Mouse (Mus musculus) CH12.LX (cell line): ENCODE measurements at regions not wholly inside any gene's neighbourhood (a gene's known extent, or its start where the extent isn't known, plus 50 kb on each side); places are given as distances from the start of the nearest gene placed in this dataset.

ENCODE experiments used
- DNase-seq: peaks from one replicate; pipeline ENCODE4 v3.0.0-alpha.2; 2013; ENCODE audit errors: extremely low read depth
- H3K27ac ChIP-seq: 2 replicates; pipeline ENCODE4 v1.5.1; 2012; ENCODE audit warnings: low read depth, mild to moderate bottlenecking, control low read depth, moderate library complexity; ENCODE audit not compliant: insufficient read depth
- H3K27me3 ChIP-seq: replicated peaks from 2 replicates; pipeline ENCODE3; 2012; ENCODE audit warnings: inconsistent platforms
- H3K36me3 ChIP-seq, 2 experiments: replicated peaks in 1 of 2; 2 replicates each; pipeline versions ENCODE3 to v1.6.1; 2012; ENCODE audit warnings: inconsistent platforms in 1 of 2, low read length in 1 of 2, mild to moderate bottlenecking in 1 of 2, mixed read lengths in 1 of 2, moderate library complexity in 1 of 2; ENCODE audit not compliant: control insufficient read depth in 1 of 2, insufficient read depth in 1 of 2
- H3K4me1 ChIP-seq, 2 experiments: 2 replicates each; pipeline ENCODE4 v1.6.1; 2012; ENCODE audit warnings: inconsistent platforms in 1 of 2, moderate library complexity in 1 of 2; ENCODE audit not compliant: insufficient read depth in 2 of 2, control insufficient read depth in 1 of 2
- H3K4me2 ChIP-seq: 2 replicates; pipeline ENCODE4 v1.6.1; 2012; ENCODE audit warnings: low read depth, mild to moderate bottlenecking, control low read depth; ENCODE audit not compliant: poor library complexity, insufficient read depth, severe bottlenecking
- H3K4me3 ChIP-seq, 3 experiments: fragments of 150-350 bp in 1 of 3; sonication (generic) in 1 of 3; replicated peaks in 1 of 3; 2 replicates each; pipeline versions ENCODE3 to v1.5.1; 2011 to 2012; ENCODE audit warnings: low read depth in 2 of 3, low read length in 2 of 3, mild to moderate bottlenecking in 2 of 3, moderate library complexity in 2 of 3, control low read depth in 1 of 3, improper control_type of control experiment in 1 of 3, inconsistent platforms in 1 of 3, mixed read lengths in 1 of 3; ENCODE audit not compliant: poor library complexity in 1 of 3
- H3K79me2 ChIP-seq: replicated peaks from 2 replicates; pipeline ENCODE4 v1.6.1; 2012; ENCODE audit warnings: mild to moderate bottlenecking, moderate library complexity; ENCODE audit not compliant: control insufficient read depth, poor library complexity, insufficient read depth, severe bottlenecking; ENCODE audit errors: extremely low read depth
- H3K9ac ChIP-seq: 2 replicates; pipeline ENCODE4 v1.6.1; 2012; ENCODE audit warnings: low read depth, mild to moderate bottlenecking, control low read depth, moderate library complexity; ENCODE audit not compliant: insufficient read depth
- H3K9me3 ChIP-seq: replicated peaks from 2 replicates; pipeline ENCODE3; 2012; ENCODE audit warnings: low read length, inconsistent platforms, mixed read lengths
- BHLHE40 ChIP-seq: IDR thresholded peaks from 2 replicates; pipeline ENCODE4 v1.6.1; 2011; ENCODE audit warnings: mild to moderate bottlenecking, low read depth, low read length, improper control_type of control experiment
- CHD1 ChIP-seq: IDR thresholded peaks from 2 replicates; pipeline ENCODE4 v1.6.1; 2012; ENCODE audit warnings: low read depth, low read length, improper control_type of control experiment, inconsistent platforms
- CHD2 ChIP-seq: IDR thresholded peaks from 2 replicates; pipeline ENCODE4 v1.6.1; 2011; ENCODE audit warnings: low read length, improper control_type of control experiment
- E2F4 ChIP-seq: IDR thresholded peaks from 2 replicates; pipeline ENCODE4 v1.6.1; 2011; ENCODE audit warnings: low read depth, low read length, improper control_type of control experiment; ENCODE audit not compliant: insufficient replicate concordance
- ELF1 ChIP-seq: IDR thresholded peaks from 2 replicates; pipeline ENCODE4 v1.6.1; 2014; ENCODE audit warnings: low read depth, mild to moderate bottlenecking, inconsistent platforms, low read length, improper control_type of control experiment
- EP300 ChIP-seq: IDR thresholded peaks from 2 replicates; pipeline ENCODE4 v1.6.1; 2011; ENCODE audit warnings: low read length, improper control_type of control experiment
- ETS1 ChIP-seq: conservative IDR thresholded peaks from 2 replicates; pipeline ENCODE4 v1.6.1; 2012; ENCODE audit warnings: low read depth, mild to moderate bottlenecking, inconsistent platforms, low read length, improper control_type of control experiment, moderate library complexity
- HCFC1 ChIP-seq: IDR thresholded peaks from 2 replicates; pipeline ENCODE4 v1.6.1; 2012; ENCODE audit warnings: low read depth, mild to moderate bottlenecking, inconsistent platforms, low read length, improper control_type of control experiment
- IRF4 ChIP-seq: IDR thresholded peaks from 2 replicates; pipeline ENCODE4 v1.6.1; 2014; ENCODE audit warnings: low read depth, mild to moderate bottlenecking, inconsistent platforms, low read length, improper control_type of control experiment
- KAT2A ChIP-seq: IDR thresholded peaks from 2 replicates; pipeline ENCODE4 v1.6.1; 2012; ENCODE audit warnings: low read length, improper control_type of control experiment, inconsistent platforms; ENCODE audit not compliant: insufficient replicate concordance
- MAFK ChIP-seq: IDR thresholded peaks from 2 replicates; pipeline ENCODE4 v1.6.1; 2011; ENCODE audit warnings: low read length, improper control_type of control experiment; ENCODE audit not compliant: insufficient replicate concordance
- MAX ChIP-seq: IDR thresholded peaks from 2 replicates; pipeline ENCODE4 v1.6.1; 2011; ENCODE audit warnings: low read length, improper control_type of control experiment
- MYC ChIP-seq: IDR thresholded peaks from 2 replicates; pipeline ENCODE4 v1.6.1; 2011; ENCODE audit warnings: low read depth, mild to moderate bottlenecking, improper control_type of control experiment, low read length
- NELFE ChIP-seq: IDR thresholded peaks from 2 replicates; pipeline ENCODE4 v1.6.1; 2011; ENCODE audit warnings: low read depth, low read length, improper control_type of control experiment
- NRF1 ChIP-seq: IDR thresholded peaks from 2 replicates; pipeline ENCODE4 v1.6.1; 2014; ENCODE audit warnings: low read depth, mild to moderate bottlenecking, inconsistent platforms, low read length, improper control_type of control experiment, moderate library complexity
- PAX5 ChIP-seq: IDR thresholded peaks from 2 replicates; pipeline ENCODE4 v1.6.1; 2012; ENCODE audit warnings: low read length, inconsistent platforms, mixed read lengths
- POLR2A ChIP-seq: IDR thresholded peaks from 2 replicates; pipeline ENCODE4 v1.6.1; 2011; ENCODE audit warnings: low read depth, mild to moderate bottlenecking, improper control_type of control experiment, low read length
- POLR2AphosphoS2 ChIP-seq: IDR thresholded peaks from 2 replicates; pipeline ENCODE4 v1.6.1; 2011; ENCODE audit warnings: low read depth, low read length, improper control_type of control experiment
- RCOR1 ChIP-seq: conservative IDR thresholded peaks from 2 replicates; pipeline ENCODE4 v1.6.1; 2012; ENCODE audit warnings: low read depth, mild to moderate bottlenecking, inconsistent platforms, low read length, improper control_type of control experiment
- SIN3A ChIP-seq: IDR thresholded peaks from 2 replicates; pipeline ENCODE4 v1.6.1; 2012; ENCODE audit warnings: low read length, improper control_type of control experiment, inconsistent platforms
- SMC3 ChIP-seq: IDR thresholded peaks from 2 replicates; pipeline ENCODE4 v1.6.1; 2011; ENCODE audit warnings: low read depth, low read length, improper control_type of control experiment
- TBP ChIP-seq: conservative IDR thresholded peaks from 2 replicates; pipeline ENCODE4 v1.6.1; 2011; ENCODE audit warnings: low read depth, low read length, improper control_type of control experiment
- TCF12 ChIP-seq: IDR thresholded peaks from 2 replicates; pipeline ENCODE4 v1.6.1; 2014; ENCODE audit warnings: low read depth, mild to moderate bottlenecking, inconsistent platforms, low read length, improper control_type of control experiment
- UBTF ChIP-seq: IDR thresholded peaks from 2 replicates; pipeline ENCODE4 v1.6.1; 2012; ENCODE audit warnings: low read depth, mild to moderate bottlenecking, inconsistent platforms, low read length, improper control_type of control experiment, moderate library complexity
- USF1 ChIP-seq: IDR thresholded peaks from 2 replicates; pipeline ENCODE4 v1.6.1; 2014; ENCODE audit warnings: low read depth, mild to moderate bottlenecking, inconsistent platforms, low read length, improper control_type of control experiment
- USF2 ChIP-seq: conservative IDR thresholded peaks from 2 replicates; pipeline ENCODE4 v1.6.1; 2011; ENCODE audit warnings: low read depth, low read length, improper control_type of control experiment
- ZC3H11A ChIP-seq: IDR thresholded peaks from 2 replicates; pipeline ENCODE4 v1.6.1; 2012; ENCODE audit warnings: low read depth, mild to moderate bottlenecking, inconsistent platforms, low read length, improper control_type of control experiment
- ZKSCAN1 ChIP-seq: IDR thresholded peaks from 2 replicates; pipeline ENCODE4 v1.6.1; 2012; ENCODE audit warnings: low read depth, inconsistent platforms, low read length, improper control_type of control experiment, borderline replicate concordance
- ZMIZ1 ChIP-seq: IDR thresholded peaks from 2 replicates; pipeline ENCODE4 v1.6.1; 2012; ENCODE audit warnings: low read depth, mild to moderate bottlenecking, inconsistent platforms, low read length, improper control_type of control experiment
- ZNF384 ChIP-seq: IDR thresholded peaks from 2 replicates; pipeline ENCODE4 v1.6.1; 2012; ENCODE audit warnings: low read depth, low read length, improper control_type of control experiment, inconsistent platforms
- dilution Hi-C: fragments of 300-500 bp; cut with MboI; formaldehyde crosslinking; loops from 2 replicates; pipeline ENCODE4 v1.14.3; 2020; ENCODE audit warnings: low sequenced_read_pairs; ENCODE audit not compliant: extremely low pct_unique_long_range_greater_than_20kb, extremely low pct_ligation_motif_present
- in situ Hi-C: fragments of 300-500 bp; cut with MboI; formaldehyde crosslinking; loops from 3 replicates; pipeline ENCODE4 v1.14.3; 2019; ENCODE audit warnings: low sequenced_read_pairs, low pct_ligation_motif_present, low pct_unique_long_range_greater_than_20kb, mixed read lengths

DNA sequence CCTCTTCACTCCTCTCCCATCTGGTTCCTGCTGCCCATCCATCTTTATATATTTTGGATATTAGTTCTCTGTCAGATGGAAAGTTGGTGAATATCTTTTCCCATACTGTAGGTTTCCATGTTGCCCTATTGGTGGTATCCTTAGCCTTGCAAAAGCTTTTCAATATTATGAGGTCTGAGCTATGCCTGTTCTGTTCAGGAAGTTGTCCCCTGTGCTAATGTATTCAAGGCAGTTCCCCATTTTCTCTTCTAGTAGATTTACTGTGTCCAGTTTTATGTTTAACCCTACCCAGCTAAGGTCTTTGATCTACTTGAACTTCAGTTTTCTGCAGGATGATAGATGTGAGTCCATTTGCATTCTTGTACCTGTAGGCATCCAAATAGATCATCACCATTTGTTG lies 109.4 kb upstream of the Tusc1 start:
- Histone ChIP-seq H3K4me2 (no peak overlapping the region), H3K27ac (no peak overlapping the region), H3K79me2 (no peaks in the 10 kb centered on the region), H3K9me3 (peaks cover 4% of the 10 kb centered on the region), H3K9ac (no peak overlapping the region)
- DNase-seq, result no peak
- dilution Hi-C loops, result no loop called here
- TF ChIP-seq MAFK, result no peak
- TF ChIP-seq USF2, result no peak
- TF ChIP-seq USF1, result no peak
- no peak for TF ChIP-seq RCOR1
- no peak for TF ChIP-seq POLR2AphosphoS2
- TF ChIP-seq EP300, result no peak
- no peak for TF ChIP-seq ZKSCAN1
- no peak for TF ChIP-seq UBTF
- TF ChIP-seq SIN3A, result no peak
- no peak for TF ChIP-seq ZNF384
- TF ChIP-seq SMC3, result no peak
- TF ChIP-seq ETS1, result no peak
- TF ChIP-seq PAX5, result no peak
- no peak for TF ChIP-seq TBP
- no peak for TF ChIP-seq ZC3H11A
- TF ChIP-seq CHD1, result no peak
- no peak for TF ChIP-seq HCFC1
- TF ChIP-seq MAX, result no peak
- no peak for TF ChIP-seq IRF4
- no peak for TF ChIP-seq MYC
- TF ChIP-seq, all 38 proteins: peak for 0
- Histone ChIP-seq H3K27me3 (no peaks in the 10 kb centered on the region), H3K4me1 (no peaks in the 10 kb centered on the region), H3K4me3 (no peak overlapping the region), H3K36me3 (no peaks in the 10 kb centered on the region)
- in situ Hi-C loops, result no loop called here

DNA sequence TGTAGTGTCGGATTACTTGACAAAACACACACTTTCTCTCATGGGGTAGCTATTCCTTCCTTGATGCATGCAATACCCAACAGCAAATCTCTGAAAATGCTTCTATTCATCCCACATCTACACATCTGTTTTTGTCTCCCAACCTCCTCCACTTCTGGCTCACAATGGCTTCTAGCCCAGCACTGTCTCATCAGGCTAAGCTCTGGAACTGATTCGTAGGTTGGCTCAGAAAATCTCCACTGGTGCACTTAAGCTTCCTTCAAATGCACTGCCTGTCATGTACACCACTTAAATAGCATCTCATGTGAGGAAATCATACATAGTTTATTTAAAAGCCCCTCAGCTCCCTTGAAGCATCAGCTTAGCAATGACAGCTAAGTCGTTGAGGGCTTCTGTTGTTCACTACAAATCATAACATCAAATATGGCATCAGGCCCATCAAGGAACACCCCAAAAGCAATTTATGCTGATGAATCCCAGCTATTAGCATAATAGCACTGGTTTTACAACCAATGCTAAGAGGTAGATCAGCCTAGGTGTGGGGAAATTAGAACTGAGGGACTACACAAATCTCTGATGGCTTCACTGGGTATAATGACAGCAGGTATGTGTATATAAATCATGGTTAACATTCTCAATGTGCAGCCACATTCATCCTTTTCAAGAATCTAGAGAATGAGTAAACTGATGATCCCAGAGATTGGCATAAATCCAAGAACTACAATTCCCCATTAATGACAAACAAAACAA lies 103.5 kb upstream of the Tusc1 start:
- no peak for TF ChIP-seq KAT2A
- TF ChIP-seq SMC3, result no peak
- TF ChIP-seq BHLHE40, result no peak
- TF ChIP-seq ELF1, result no peak
- no peak for TF ChIP-seq MAX
- no peak for TF ChIP-seq POLR2A
- TF ChIP-seq NELFE, result no peak
- no peak for TF ChIP-seq TCF12
- TF ChIP-seq E2F4, result no peak
- no peak for TF ChIP-seq HCFC1
- no peak for TF ChIP-seq ZC3H11A
- TF ChIP-seq CHD1, result no peak
- TF ChIP-seq NRF1, result no peak
- TF ChIP-seq CHD2, result no peak
- no peak for TF ChIP-seq ZMIZ1
- TF ChIP-seq RCOR1, result no peak
- TF ChIP-seq MYC, result no peak
- TF ChIP-seq ZNF384, result no peak
- Histone ChIP-seq H3K4me3 (no peak overlapping the region), H3K4me1 (no peaks in the 10 kb centered on the region), H3K79me2 (no peaks in the 10 kb centered on the region), H3K9ac (no peak overlapping the region), H3K27ac (no peak overlapping the region), H3K4me2 (no peak overlapping the region), H3K9me3 (peaks cover 6% of the 10 kb centered on the region), H3K36me3 (no peaks in the 10 kb centered on the region), H3K27me3 (no peaks in the 10 kb centered on the region)
- dilution Hi-C loops, result no loop called here
- in situ Hi-C loops, result no loop called here
- DNase-seq, result no peak
